Mouse (Mus musculus): ENCODE results near the gene Nek5. TPM values are rescaled to one million over a fixed set of nuclear protein-coding genes. Genes with fewer than 3 reads are reported as not detected.
A peak's percentile ranks its signal among the peaks of the same experiment; 100 is the strongest.

Gene Nek5
- polyA plus RNA-seq, 1 experiment from 2014 or later = 0.43 TPM

DNA sequence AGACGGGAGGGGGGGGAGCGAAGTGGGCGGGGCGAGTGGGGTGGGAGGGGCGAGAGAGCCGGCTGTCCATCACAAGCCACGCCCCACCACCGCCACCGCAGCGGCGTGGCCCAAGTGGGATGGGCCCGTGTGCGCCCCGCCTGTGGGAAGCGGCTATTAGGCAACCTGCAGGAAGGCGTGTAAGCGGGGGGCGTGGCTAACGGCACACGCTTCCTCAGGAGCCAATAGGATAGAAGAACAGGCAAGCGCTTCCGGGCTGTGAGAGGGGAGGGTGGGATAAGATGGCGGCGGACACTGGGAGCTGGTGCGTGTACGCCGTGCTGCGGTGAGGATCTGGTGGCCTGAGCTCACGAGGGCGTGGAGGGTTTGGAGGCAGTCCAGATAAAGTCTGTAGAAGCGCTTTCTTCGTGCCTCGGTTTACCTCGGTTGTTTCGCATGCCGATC, 64.4 kb downstream of the Nek5 start, which contains the start of gene Alg11:
Alg11 (plus strand) TSS at position 276 of the 444 bp plus-strand sequence.
- WGBS = under 1% methylated on average over 36 of the region's 36 CpGs
- peaks cover 23% of the 10 kb centered on the region for H3K36me3 ChIP-seq
- no peaks in the 10 kb centered on the region for H3K9me3 ChIP-seq
- H3K4me3 ChIP-seq (replicated peaks) = peak within 1 kb of the TSS; percentile 71
- H3K27ac ChIP-seq = peak within 1 kb of the TSS; percentile 47; the same call in 1 of the 2 replicates
- ATAC-seq = peak; percentile 99
- H3K4me2 ChIP-seq (replicated peaks) = peak within 1 kb of the TSS; percentile 81
- peak within 1 kb of the TSS; percentile 78 for H3K9ac ChIP-seq (replicated peaks)
- H3K27me3 ChIP-seq = peaks cover 16% of the 10 kb centered on the region
- peaks cover 13% of the 10 kb centered on the region for H3K4me1 ChIP-seq (replicated peaks)

DNA sequence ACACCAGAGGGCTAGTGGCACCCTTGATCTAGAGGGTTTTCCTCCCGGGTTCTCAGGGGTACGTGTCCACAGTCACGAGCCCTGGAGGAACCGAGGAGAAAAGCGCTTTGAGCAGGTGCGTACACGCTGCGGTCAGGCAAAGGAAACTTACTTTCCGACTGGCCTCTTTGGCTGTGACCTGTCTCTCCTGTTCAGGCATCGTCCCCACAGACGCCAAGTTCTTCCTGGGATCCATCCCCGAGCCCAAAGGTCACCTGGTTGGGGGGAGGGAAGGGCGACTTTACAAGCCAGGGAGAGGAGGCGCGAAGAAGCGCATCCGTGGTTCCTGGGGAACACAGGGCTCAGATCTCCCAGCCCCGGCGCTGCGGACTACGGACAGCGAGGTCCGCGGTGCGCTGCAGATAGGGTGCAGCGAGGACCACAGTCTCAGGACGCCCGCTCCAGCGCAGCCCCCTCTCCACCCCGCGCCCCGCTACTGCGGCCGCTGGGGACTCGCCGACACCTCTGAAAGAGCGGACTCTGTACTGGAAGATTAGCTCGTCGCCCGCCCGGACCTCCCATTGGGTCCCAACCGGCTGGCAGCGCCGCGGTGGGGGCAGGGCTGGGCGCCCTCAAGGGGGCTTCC, 64.9 kb downstream of the Nek5 start, which contains the start of gene Atp7b:
Atp7b (minus strand) TSS at position 485 of the 625 bp plus-strand sequence.
- peak; percentile 97 for ATAC-seq
- Histone ChIP-seq H3K9ac (replicated peaks) (peak within 1 kb of the TSS; percentile 78), H3K4me1 (replicated peaks) (peaks cover 13% of the 10 kb centered on the region), H3K4me2 (replicated peaks) (peak within 1 kb of the TSS; percentile 81), H3K27me3 (peaks cover 16% of the 10 kb centered on the region), H3K9me3 (no peaks in the 10 kb centered on the region), H3K4me3 (replicated peaks) (peak within 1 kb of the TSS; percentile 71), H3K36me3 (peaks cover 17% of the 10 kb centered on the region), H3K27ac (peak within 1 kb of the TSS; percentile 47; the same call in 1 of the 2 replicates)
- under 1% methylated on average over 41 of the region's 46 CpGs for WGBS

DNA sequence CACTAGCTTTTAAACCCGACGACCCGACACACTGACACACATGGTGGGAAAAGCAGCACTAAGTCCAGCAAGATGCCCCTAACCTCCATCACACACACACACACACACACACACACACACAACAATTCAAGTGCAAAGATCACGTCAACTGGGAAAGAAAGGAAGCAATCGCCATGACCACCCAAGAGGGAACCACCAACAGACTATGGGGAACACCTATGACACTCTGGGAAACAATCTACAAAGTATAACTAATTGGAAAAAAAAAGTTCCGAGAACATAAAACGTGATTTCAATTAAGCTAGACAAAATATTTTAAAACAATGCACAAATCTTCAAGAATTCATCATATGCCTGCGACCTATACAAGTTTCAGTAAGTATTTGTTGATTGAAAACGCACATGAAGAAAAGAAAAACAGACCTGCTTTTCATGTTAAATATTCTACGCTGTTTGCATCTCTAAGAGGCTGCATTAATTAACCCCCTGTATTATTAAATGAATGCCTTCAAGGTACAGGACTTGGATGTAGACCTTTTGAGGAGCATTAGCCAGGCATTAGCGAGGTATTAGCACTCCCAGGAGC, 65.6 kb downstream of the Nek5 start:
- peak overlapping the region; percentile 78 for H3K9ac ChIP-seq (replicated peaks)
- peak overlapping the region; percentile 71 for H3K4me3 ChIP-seq (replicated peaks)
- peaks cover 13% of the 10 kb centered on the region for H3K4me1 ChIP-seq (replicated peaks)
- no peak for ATAC-seq
- 33% methylated on average over 11 of the region's 11 CpGs for WGBS
- H3K27ac ChIP-seq = no peak overlapping the region
- H3K9me3 ChIP-seq = no peaks in the 10 kb centered on the region
- H3K27me3 ChIP-seq = peaks cover 16% of the 10 kb centered on the region
- H3K4me2 ChIP-seq (replicated peaks) = peak overlapping the region; percentile 81
- H3K36me3 ChIP-seq = peaks cover 12% of the 10 kb centered on the region

DNA sequence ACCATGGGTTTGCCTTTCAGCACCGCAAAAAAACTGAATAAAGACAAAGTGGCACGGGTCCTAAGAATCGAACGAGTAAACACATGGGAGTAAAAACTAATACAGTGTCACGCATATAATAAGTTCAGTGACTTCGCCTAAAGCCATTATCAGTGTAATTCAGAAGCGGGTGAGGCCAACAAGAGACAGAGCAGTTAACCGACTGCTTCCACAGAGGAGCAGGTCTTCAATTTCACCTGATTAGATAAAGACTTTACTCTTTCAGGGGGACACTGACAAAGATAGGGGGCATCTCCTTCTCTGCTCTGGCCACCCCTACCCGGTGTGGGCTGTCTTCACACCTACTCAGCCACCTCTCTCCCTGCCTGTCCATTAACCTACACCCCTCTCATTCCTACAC, 66.5 kb downstream of the Nek5 start:
- Histone ChIP-seq H3K4me2 (replicated peaks) (no peak overlapping the region), H3K4me1 (replicated peaks) (peaks cover 13% of the 10 kb centered on the region), H3K9ac (replicated peaks) (no peak overlapping the region), H3K9me3 (no peaks in the 10 kb centered on the region), H3K4me3 (replicated peaks) (no peak overlapping the region), H3K27me3 (peaks cover 16% of the 10 kb centered on the region), H3K36me3 (peaks cover 7% of the 10 kb centered on the region; the same call in 1 of the 2 replicates), H3K27ac (no peak overlapping the region)
- WGBS = 86% methylated on average over 9 of the region's 9 CpGs
- ATAC-seq = no peak

DNA sequence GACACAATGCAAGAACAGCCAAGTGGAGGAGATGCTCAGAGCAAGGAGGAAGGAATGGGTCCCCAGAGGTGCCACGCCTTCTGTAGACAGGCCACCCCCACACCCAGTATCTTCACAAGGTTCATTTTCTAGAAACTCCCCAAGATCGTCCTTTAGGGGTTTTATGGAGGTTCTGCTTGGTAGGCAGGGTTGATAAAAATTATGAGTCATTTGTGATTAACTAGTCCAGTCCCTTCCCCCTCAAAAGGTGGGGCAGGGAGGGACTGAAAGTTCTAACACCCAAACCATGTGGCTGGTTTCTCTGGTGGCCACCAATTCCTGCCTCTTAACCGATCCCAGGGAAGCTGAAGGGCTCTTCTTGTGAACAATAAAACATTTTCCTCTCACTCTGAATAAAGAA, 68.0 kb downstream of the Nek5 start:
- H3K4me2 ChIP-seq (replicated peaks) = no peak overlapping the region
- ATAC-seq = no peak
- H3K9ac ChIP-seq (replicated peaks) = no peak overlapping the region
- peaks cover 16% of the 10 kb centered on the region for H3K27me3 ChIP-seq
- 89% methylated on average over 3 of the region's 3 CpGs for WGBS
- H3K36me3 ChIP-seq = no peaks in the 10 kb centered on the region
- no peaks in the 10 kb centered on the region for H3K9me3 ChIP-seq
- H3K27ac ChIP-seq = no peak overlapping the region
- H3K4me1 ChIP-seq (replicated peaks) = peaks cover 13% of the 10 kb centered on the region
- H3K4me3 ChIP-seq (replicated peaks) = no peak overlapping the region

DNA sequence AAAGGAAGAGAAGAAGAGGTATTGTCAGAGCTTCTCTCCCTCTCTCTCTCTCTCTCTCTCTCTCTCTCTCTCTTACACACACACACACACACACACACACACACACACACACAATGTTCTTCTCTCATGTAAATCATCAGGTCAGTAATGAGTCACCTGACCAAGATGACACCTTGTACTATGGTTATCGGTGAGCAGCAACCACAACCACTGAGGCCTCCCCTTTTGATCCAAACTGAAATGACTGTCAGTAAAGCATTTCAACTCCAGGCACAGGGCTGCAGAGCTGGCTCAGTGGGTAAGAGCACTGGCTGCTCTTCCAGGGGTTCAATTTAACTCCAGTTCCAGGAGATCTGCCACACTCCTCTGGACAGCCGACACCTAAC, 69.4 kb downstream of the Nek5 start:
- H3K27me3 ChIP-seq = peaks cover 16% of the 10 kb centered on the region
- no peaks in the 10 kb centered on the region for H3K9me3 ChIP-seq
- WGBS = 97% methylated on average over 2 of the region's 2 CpGs
- H3K4me1 ChIP-seq (replicated peaks) = peaks cover 6% of the 10 kb centered on the region
- ATAC-seq = no peak
- no peak overlapping the region for H3K4me2 ChIP-seq (replicated peaks)
- H3K27ac ChIP-seq = no peak overlapping the region
- H3K4me3 ChIP-seq (replicated peaks) = no peak overlapping the region
- H3K9ac ChIP-seq (replicated peaks) = no peak overlapping the region
- H3K36me3 ChIP-seq = no peaks in the 10 kb centered on the region

DNA sequence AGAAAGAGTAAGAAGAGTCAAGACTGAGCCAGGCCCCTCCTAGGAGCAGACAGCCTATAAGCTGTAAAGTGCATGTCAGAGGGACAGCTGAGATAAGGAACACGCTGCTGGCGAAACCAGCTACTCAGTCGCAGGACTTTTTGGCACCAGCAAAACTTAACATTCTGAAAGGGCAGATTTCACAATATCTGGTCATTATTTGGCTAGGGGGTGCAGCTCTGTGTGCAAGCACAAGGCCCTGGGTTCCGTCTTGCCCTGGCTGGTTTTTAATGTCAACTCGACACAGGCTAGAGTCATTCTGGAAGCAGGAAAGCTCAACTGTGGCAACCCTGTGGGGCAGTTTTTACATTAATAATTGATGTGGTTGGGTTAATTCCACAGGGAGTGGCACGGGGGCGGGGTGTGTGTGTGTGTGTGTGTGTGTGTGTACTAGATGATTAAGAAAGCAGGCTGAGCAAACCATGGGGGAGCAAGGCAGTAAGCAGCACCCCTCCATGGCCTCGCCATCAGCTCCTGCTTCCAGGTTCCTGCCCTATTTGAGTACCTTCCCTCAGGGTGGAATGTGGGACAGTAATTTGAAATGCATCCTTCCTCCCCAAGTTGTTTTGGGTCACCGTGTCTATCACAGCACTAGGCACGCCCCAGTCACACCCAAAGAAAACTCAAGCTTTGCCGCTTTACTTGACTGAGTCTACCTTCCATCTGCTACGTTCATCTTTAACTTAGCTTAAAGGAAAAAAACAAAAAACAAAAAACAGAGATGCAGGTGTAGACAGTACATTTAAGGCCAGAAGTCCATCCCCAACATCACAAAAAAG, 70.0 kb downstream of the Nek5 start:
- WGBS = 88% methylated on average over 12 of the region's 12 CpGs

DNA sequence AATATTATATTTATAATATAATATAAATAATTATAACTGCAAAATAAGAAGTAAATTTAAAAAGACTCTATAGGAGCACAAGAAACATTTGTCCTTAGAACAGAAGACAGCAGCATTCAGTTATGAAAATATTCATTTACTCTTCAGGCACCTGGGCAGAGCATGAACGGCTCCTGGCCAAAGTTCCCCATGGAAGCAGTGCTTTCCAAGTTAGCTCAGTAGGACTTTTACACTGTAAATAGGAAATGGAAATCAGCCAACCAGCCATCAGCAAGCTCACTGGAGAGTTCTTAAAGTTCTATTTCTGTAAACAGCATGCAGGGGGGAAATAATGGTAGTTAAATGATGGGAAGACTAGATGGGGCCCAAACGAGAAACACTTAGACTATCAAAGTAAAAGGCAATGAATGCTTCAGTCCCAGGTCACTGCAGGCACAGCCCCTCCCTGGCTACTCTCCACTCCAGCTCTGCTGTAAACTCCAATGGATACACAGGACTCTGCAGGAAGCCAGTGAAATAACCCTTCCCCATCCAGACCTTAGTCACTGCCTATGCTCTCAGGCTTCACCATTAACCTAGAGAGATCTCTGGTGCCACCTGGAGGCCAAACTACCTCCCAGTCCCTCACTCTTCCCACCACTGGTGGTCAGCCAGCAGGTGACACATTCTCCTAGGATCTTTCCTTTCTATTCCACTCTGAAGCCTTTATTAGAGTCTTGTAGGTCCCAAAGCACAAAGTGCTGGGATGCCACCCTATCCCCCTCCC, 77.0 kb downstream of the Nek5 start:
- H3K4me1 ChIP-seq (replicated peaks) = no peaks in the 10 kb centered on the region
- no peak overlapping the region for H3K4me3 ChIP-seq (replicated peaks)
- H3K27me3 ChIP-seq = no peaks in the 10 kb centered on the region
- no peak overlapping the region for H3K4me2 ChIP-seq (replicated peaks)
- peak; percentile 60; the same call in 1 of the 2 replicates for ATAC-seq
- no peak overlapping the region for H3K27ac ChIP-seq
- H3K9ac ChIP-seq (replicated peaks) = no peak overlapping the region
- no peaks in the 10 kb centered on the region for H3K9me3 ChIP-seq
- WGBS = 77% methylated on average over 2 of the region's 2 CpGs
- H3K36me3 ChIP-seq = no peaks in the 10 kb centered on the region

More for the DNA sequence above, 70.0 kb downstream of the Nek5 start:
- H3K4me3 ChIP-seq (replicated peaks) = no peak overlapping the region
- no peaks in the 10 kb centered on the region for H3K36me3 ChIP-seq
- no peak overlapping the region for H3K27ac ChIP-seq
- H3K4me2 ChIP-seq (replicated peaks) = no peak overlapping the region
- H3K4me1 ChIP-seq (replicated peaks) = peaks cover 6% of the 10 kb centered on the region
- no peak overlapping the region for H3K9ac ChIP-seq (replicated peaks)
- H3K9me3 ChIP-seq = no peaks in the 10 kb centered on the region
- no peak for ATAC-seq
- H3K27me3 ChIP-seq = peaks cover 16% of the 10 kb centered on the region

DNA sequence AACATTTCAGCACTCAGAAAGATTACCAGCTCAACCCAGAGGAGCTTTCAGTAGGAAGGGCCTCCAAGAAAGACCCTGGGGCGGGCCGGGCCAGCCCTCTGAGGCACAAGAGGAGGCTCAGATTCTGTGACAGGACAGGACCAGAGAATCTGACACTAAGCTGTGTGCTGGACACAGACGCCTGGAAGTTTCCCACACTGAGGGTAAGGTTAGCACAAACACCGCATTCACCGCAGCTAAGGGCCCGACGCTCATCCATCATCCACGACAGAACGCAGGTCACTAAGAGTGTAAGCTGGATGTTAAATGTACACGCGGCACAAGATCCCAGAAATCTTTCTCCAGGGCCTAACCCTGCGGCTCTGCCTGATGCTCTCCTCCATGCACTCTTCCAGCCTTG, 81.1 kb downstream of the Nek5 start:
- Histone ChIP-seq H3K4me2 (replicated peaks) (no peak overlapping the region), H3K27ac (no peak overlapping the region), H3K36me3 (no peaks in the 10 kb centered on the region), H3K4me1 (replicated peaks) (peaks cover 11% of the 10 kb centered on the region), H3K4me3 (replicated peaks) (no peak overlapping the region), H3K27me3 (no peaks in the 10 kb centered on the region), H3K9ac (replicated peaks) (no peak overlapping the region), H3K9me3 (no peaks in the 10 kb centered on the region)
- no peak for ATAC-seq
- WGBS = 69% methylated on average over 12 of the region's 12 CpGs

DNA sequence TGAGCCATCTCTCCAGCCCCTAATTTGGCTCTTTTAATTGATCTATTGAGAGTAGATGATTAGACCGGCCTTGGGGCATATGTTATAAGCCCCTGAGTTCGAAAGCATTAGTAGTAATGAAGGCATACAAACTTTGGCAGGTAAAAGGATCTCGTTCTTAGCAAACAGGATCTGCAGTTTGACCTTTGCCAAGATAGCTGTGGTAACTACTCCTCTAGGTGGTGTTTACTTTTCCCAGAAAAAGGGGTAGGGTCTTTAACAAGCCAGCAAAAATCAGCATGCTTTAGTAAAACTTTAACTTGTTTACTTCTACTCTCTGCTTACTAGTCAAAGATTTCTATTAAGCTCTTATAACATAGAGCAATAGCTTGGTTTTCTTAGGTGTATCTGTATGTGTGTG, 82.3 kb downstream of the Nek5 start:
- H3K9ac ChIP-seq (replicated peaks) = no peak overlapping the region
- no peaks in the 10 kb centered on the region for H3K9me3 ChIP-seq
- H3K36me3 ChIP-seq = no peaks in the 10 kb centered on the region
- ATAC-seq = no peak
- H3K4me2 ChIP-seq (replicated peaks) = no peak overlapping the region
- WGBS = 84% methylated on average over 3 of the region's 3 CpGs
- no peak overlapping the region for H3K27ac ChIP-seq
- no peaks in the 10 kb centered on the region for H3K27me3 ChIP-seq
- peaks cover 11% of the 10 kb centered on the region for H3K4me1 ChIP-seq (replicated peaks)
- no peak overlapping the region for H3K4me3 ChIP-seq (replicated peaks)

DNA sequence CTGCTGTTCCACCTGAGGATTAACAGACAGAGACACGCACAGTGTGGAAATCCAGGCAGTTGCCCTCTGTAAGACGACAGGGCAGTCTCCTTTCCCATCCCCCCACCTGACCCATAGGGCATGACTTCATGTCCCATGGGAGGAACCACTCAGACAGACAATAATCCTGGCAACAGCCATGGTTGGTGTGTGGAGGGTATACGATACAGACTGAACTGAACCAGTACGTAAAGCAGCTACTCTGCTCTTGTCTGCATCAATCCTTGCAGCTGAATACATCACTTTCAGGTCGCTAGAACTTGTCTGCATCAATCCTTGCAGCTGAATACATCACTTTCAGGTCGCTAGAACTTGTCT, 84.7 kb downstream of the Nek5 start:
- H3K27ac ChIP-seq = no peak overlapping the region
- H3K4me3 ChIP-seq (replicated peaks) = no peak overlapping the region
- H3K9ac ChIP-seq (replicated peaks) = no peak overlapping the region
- H3K36me3 ChIP-seq = no peaks in the 10 kb centered on the region
- peak; percentile 43; the same call in 1 of the 2 replicates for ATAC-seq
- H3K4me2 ChIP-seq (replicated peaks) = 0 out of 2 replicates have a peak overlapping the region, but pooled peaks have one; percentile 29
- no peaks in the 10 kb centered on the region for H3K9me3 ChIP-seq
- H3K4me1 ChIP-seq (replicated peaks) = peaks cover 11% of the 10 kb centered on the region
- H3K27me3 ChIP-seq = no peaks in the 10 kb centered on the region
- WGBS = 31% methylated on average over 6 of the region's 6 CpGs

All from midbrain, embryonic 13.5 days (tissue).